Mouse (Mus musculus): ENCODE results near the gene Gm6351. TPM values are rescaled to one million over a fixed set of nuclear protein-coding genes. Genes with fewer than 3 reads are reported as not detected.
"Not testable (repeated sequence)": the region's sequence is repeated elsewhere in the genome, so short reads cannot be mapped to it uniquely, and the experiment has no call there.

Gm6351 gene
- polyA plus RNA-seq (2015; fragmentation: Nextera tagmentation; extraction: Ambion mirVana) = not detected in 2 replicates

DNA sequence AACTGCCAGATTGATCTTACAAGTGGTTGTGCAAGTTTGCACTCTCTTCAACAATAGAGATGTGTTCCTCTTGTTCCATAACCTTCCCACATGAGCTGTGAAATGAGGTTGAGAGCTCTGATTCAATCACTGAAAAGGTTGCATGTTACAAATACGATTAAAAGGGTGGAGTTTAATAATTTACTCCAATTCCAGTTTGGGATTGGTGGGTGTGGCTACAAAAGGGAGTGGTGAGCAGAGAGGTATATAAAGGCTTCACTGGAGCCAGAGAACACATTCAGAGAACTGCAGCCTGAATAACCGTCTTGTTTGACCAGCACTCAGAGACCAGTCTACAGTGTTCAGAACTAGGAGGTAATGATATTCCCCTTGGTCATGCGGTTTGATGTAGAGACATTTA, at the start of gene Gm6351:
Gene Gm6351 (plus strand): TSS at position 301 of the 400 bp plus-strand sequence.
- not testable (repeated sequence) for H3K27me3 ChIP-seq (replicated peaks); H3K4me3 ChIP-seq (replicated peaks); H3K9me3 ChIP-seq; H3K4me1 ChIP-seq (replicated peaks); H3K9ac ChIP-seq; ATAC-seq; H3K4me2 ChIP-seq (replicated peaks); H3K36me3 ChIP-seq; H3K27ac ChIP-seq
- no CpG with 5 or more reads among the region's 3 CpGs for WGBS

GRCm38 (mm10) chr5:94070445-94070844, 5.7 kb upstream of the Gm6351 start, which contains the start of gene BC061212:
BC061212 (minus strand) TSS chr5:94070545.
- H3K4me2 ChIP-seq (replicated peaks); H3K4me1 ChIP-seq (replicated peaks); H3K9ac ChIP-seq; H3K4me3 ChIP-seq (replicated peaks); H3K27ac ChIP-seq; H3K36me3 ChIP-seq; H3K27me3 ChIP-seq (replicated peaks); H3K9me3 ChIP-seq; ATAC-seq: not testable (repeated sequence)
- WGBS = no CpG with 5 or more reads among the region's 1 CpGs

Other genes starting within 250 kb of the Gm6351 start
- gene Gm7792, start 232.6 kb upstream of the Gm6351 start, polyA plus RNA-seq (2015; fragmentation: Nextera tagmentation; extraction: Ambion mirVana) = not detected in 2 replicates
- not detected in 2 replicates for gene Gm16429, start 147.3 kb upstream of the Gm6351 start, polyA plus RNA-seq (2015; fragmentation: Nextera tagmentation; extraction: Ambion mirVana)
- gene BC061212, start 5.8 kb upstream of the Gm6351 start, polyA plus RNA-seq (2015; fragmentation: Nextera tagmentation; extraction: Ambion mirVana) = not detected in 2 replicates
- not detected in 2 replicates for gene Gm3106, start 141.6 kb downstream of the Gm6351 start, polyA plus RNA-seq (2015; fragmentation: Nextera tagmentation; extraction: Ambion mirVana)
- gene A430089I19Rik, start 230.4 kb downstream of the Gm6351 start, polyA plus RNA-seq (2015; fragmentation: Nextera tagmentation; extraction: Ambion mirVana) = not detected in 2 replicates
- not detected in 2 replicates for gene Gm6502, start 238.1 kb downstream of the Gm6351 start, polyA plus RNA-seq (2015; fragmentation: Nextera tagmentation; extraction: Ambion mirVana)

All from intestine, embryonic 15.5 days (tissue).